Mouse (Mus musculus) adrenal gland, postnatal 14 days (tissue): ENCODE measurements around the gene Vmn2r18. TPM values are rescaled to one million over a fixed set of nuclear protein-coding genes. Genes with fewer than 3 reads are reported as not detected.

Source experiments
- DNase-seq: peaks from one replicate; pipeline ENCODE4 v3.0.0; 2021; ENCODE audit warnings: mixed read lengths
- long read RNA-seq, 2 experiments: library from polyadenylated mRNA; stranded (forward); transcript quantifications; one replicate each; pipeline ENCODE4 v2.0.0; 2021
- total RNA-seq: library from RNA; stranded (reverse); gene quantifications from 2 replicates; pipeline ENCODE4 v1.2.3, GENCODE M21; 2021

Gene Vmn2r18
- total RNA-seq = not detected in 2 replicates
- long read RNA-seq, experiment 1 = 0 reads
- long read RNA-seq, experiment 2 = 0 reads

DNA sequence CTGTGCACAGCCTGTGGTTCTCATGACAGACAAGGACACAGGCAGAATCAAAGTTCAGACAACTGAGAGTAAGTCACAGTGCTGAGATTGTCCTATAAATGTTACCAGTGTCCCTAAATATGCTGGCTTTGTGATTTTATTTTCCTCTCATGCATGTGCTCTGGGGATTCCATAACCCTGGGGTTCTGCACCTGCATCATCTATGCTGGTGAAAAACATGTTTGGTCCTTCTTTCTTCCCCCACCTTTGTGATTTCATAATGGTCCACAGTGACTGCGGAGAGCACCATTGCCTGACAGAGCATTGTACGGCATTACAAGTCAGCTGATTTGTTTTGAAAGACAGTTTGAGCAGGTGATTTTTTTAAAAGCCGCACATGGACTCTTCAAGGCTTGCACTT, at the start of gene Vmn2r18:
Vmn2r18 (minus strand) TSS at position 101 of the 400 bp plus-strand sequence.
- no peak for DNase-seq

DNA sequence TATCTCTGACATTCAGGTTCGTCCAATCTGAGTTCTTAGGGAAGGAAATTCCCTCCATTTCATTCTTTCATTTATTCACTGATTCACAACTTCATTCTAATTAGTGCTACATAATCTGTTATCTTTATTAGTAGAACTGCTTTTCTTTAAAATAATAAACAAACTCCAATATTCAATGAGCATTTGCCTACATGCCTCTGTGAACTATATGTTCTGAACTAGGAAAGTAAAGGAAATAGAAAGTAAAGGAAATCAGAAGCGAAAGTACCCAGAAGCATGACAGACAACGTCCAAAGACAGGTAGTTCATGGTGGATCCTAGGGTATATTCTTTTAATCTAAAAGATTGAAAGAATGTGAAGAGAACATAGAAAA, 45.6 kb upstream of the Vmn2r18 start:
- DNase-seq = no peak

DNA sequence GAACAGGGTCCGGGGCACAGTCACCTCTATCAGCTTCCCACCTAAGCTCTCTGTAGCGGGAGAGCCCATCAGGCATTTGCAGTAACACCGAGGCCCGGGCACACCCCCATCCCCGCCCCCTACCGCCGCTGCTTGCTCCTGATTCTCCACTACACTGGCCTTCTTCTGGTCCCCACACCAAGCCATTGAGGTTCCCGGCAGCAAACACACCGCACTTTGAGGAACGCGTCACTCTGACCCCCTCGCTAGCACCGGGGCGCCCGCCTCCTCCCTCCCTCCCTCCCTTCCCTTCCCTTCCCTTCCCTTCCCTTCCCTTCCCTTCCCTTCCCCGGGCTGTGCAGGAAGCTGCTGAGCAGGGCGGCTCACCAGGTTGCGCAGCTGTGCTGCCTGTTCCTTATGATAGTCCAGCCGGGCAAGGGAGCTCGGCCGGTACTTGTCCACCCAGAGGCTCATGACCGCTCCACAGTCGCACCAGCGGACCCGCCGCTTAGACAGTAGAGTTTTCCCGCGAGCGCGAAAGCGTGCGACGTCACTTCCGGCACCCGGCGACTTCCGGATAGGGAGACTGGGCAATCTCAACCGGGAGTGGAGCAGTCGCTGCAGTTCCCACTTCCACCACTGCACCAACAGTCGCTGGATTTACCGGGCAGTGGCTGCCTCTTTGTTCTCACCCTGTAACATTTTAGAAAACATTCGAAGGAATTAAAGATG, 45.0 kb upstream of the Vmn2r18 start, which contains the start of gene Rfc3:
Rfc3 (minus strand) TSS at position 543 of the 711 bp plus-strand sequence.
- peak; percentile 98 for DNase-seq

DNA sequence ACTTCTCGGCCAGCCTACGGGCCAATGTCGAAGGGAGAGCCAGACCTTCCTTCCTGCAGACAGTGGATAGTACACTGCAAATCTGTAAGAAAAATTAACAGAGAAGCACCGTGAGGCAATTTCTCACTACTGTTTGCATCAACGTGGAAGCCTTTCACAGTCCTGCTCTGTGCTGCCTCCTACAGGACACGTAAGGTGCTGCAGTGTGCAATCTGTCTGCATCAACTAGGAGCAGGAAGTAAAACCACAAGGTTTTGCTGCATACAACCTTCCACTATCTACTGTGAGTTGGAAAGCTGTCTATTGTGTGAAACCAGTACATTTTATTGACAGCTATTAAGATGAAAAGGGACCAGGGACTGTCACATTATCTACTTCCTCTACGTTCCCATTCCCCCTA, 39.0 kb upstream of the Vmn2r18 start:
- DNase-seq = peak; percentile 42

DNA sequence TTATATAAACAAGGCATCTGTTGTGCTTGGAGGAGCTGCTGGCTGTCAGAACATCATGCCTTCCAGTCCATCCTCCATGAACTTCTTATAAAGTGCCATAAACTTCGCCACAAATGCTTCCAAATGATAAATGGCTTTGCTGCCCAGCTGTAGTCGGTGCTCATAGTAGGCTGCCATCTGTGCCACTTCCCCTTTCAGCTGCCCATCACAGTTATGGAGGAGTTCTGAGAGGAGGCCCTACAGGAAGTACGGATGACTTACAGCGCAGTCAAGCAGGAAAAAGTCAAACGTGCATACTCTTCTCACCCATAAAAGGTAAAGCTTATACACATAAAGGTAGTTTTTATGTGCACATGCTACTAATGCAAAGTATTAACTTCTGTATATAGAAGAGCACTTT, 37.0 kb upstream of the Vmn2r18 start:
- DNase-seq = no peak

DNA sequence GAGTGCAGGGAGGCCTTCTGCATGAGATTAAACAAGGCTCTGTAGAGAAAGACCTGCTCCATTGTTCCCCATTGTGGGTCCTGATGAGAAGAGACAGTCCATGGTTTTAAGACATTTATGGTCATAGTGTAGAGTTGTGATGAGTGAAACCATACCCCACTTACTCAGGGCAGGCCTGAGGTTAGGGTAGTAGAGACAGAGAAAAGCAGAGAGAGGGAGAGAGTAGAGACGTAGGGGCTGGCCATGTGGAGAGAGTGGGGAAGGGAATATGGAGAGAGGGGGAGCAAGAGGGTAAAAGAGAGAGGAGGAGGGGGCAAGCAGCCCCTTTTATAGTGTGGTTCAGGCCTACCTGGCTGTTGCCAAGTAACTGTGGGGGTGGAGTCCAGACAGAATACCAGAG, 36.3 kb upstream of the Vmn2r18 start:
- DNase-seq = no peak

DNA sequence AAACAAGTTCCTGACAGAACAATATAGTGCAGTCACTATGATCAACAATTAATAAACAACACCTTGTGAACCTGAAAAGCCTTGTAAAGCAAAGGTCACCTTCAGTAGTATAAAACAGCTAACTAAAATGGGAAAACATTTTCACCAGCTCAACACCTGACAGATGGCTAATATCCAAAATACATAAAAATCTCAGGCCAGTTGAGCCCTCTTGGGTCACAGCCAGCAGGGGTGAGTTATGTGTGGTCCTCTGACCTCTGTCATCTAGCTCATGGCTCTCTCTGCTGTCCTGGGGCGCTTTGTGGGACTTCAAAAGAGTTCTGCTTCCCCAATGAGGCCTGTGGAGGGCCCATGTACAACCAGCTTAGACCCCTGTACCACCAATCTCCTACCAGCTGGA, 4.1 kb downstream of the Vmn2r18 start:
- DNase-seq = no peak

Other genes with a start within 250 kb of the Vmn2r18 start
- 1.2 TPM in 1 of 2 replicates, not detected in the other for gene Gm42906, start 177.9 kb downstream of the Vmn2r18 start, total RNA-seq
- 20.2 and 21.0 TPM in 2 replicates for gene Rfc3, start 45.2 kb upstream of the Vmn2r18 start, total RNA-seq